Mouse (Mus musculus): ENCODE measurements around the gene Muc13. TPM values are rescaled to one million over a fixed set of nuclear protein-coding genes. Genes with fewer than 3 reads are reported as not detected.

Gene Muc13
- 0.10 TPM in 1 of 2 replicates, not detected in the other for polyA plus RNA-seq (2021; fragmentation: Nextera tagmentation)
- long read RNA-seq, experiment 1 = 0 reads
- long read RNA-seq, experiment 2 = 0 reads

GRCm38 (mm10) chr16:33793846-33794791 is at the start of gene Muc13:
TSS of gene Muc13 (plus strand) at chr16:33794037.

GRCm38 (mm10) chr16:33829301-33829831 is 35.5 kb downstream of the Muc13 start, which contains the start of gene Itgb5:
TSS of gene Itgb5 (plus strand) at chr16:33829665.

Other genes starting within 250 kb of the Muc13 start
- 6.9 and 7.3 TPM in 2 replicates for gene Heg1, start 109.7 kb upstream of the Muc13 start, polyA plus RNA-seq (2021; fragmentation: Nextera tagmentation)
- 10.6 and 11.0 TPM in 2 replicates for gene Itgb5, start 35.6 kb downstream of the Muc13 start, polyA plus RNA-seq (2021; fragmentation: Nextera tagmentation)
- 8.0 and 8.7 TPM in 2 replicates for gene Umps, start 173.0 kb downstream of the Muc13 start, polyA plus RNA-seq (2021; fragmentation: Nextera tagmentation)

All from layer of hippocampus, adult 6 months (tissue).